Mouse (Mus musculus) embryonic facial prominence, embryonic 12.5 days (tissue): ENCODE measurements at regions not wholly inside any gene's neighbourhood (a gene's known extent, or its start where the extent isn't known, plus 50 kb on each side); places are given as distances from the start of the nearest gene placed in this dataset.
"Not testable (repeated sequence)": the region's sequence is repeated elsewhere in the genome, so short reads cannot be mapped to it uniquely, and the experiment has no call there.

Source experiments
- ATAC-seq: fragments of 200-750 bp; cut with Nextera tagmentation; 2 replicates; pipeline ENCODE4 v1.8.0; 2017; ENCODE audit not compliant: insufficient number of reproducible peaks, insufficient read depth, low FRiP score, low TSS enrichment
- H3K27ac ChIP-seq: fragments of 300-500 bp; sonication (generic); 2 replicates; pipeline ENCODE4 v1.5.1; 2016; ENCODE audit warnings: mild to moderate bottlenecking
- H3K27me3 ChIP-seq: fragments of 300-500 bp; sonication (generic); 2 replicates; pipeline ENCODE4 v1.6.1; 2016; ENCODE audit warnings: mild to moderate bottlenecking, moderate library complexity
- H3K36me3 ChIP-seq: fragments of 300-500 bp; sonication (generic); 2 replicates; pipeline ENCODE4 v1.6.1; 2016; ENCODE audit warnings: mild to moderate bottlenecking
- H3K4me1 ChIP-seq: fragments of 300-500 bp; sonication (generic); 2 replicates; pipeline ENCODE4 v1.6.1; 2016
- H3K4me2 ChIP-seq: fragments of 300-500 bp; sonication (generic); replicated peaks from 2 replicates; pipeline ENCODE4 v1.6.1; 2016; ENCODE audit warnings: mild to moderate bottlenecking, moderate library complexity
- H3K4me3 ChIP-seq: fragments of 300-500 bp; sonication (generic); 2 replicates; pipeline ENCODE4 v1.5.1; 2016; ENCODE audit warnings: mild to moderate bottlenecking
- H3K9ac ChIP-seq: fragments of 300-500 bp; sonication (generic); 2 replicates; pipeline ENCODE4 v1.6.1; 2016; ENCODE audit warnings: mild to moderate bottlenecking, moderate library complexity
- H3K9me3 ChIP-seq: fragments of 300-500 bp; sonication (generic); 2 replicates; pipeline ENCODE4 v1.6.1; 2016; ENCODE audit warnings: mild to moderate bottlenecking, moderate library complexity
- WGBS: fragments of 180-500 bp; shearing (Covaris S2); methylation state at CpG from one replicate; pipeline ENCODE4 v1.1.7; 2016; 5-methylcytosine and 5-hydroxymethylcytosine counted together

DNA sequence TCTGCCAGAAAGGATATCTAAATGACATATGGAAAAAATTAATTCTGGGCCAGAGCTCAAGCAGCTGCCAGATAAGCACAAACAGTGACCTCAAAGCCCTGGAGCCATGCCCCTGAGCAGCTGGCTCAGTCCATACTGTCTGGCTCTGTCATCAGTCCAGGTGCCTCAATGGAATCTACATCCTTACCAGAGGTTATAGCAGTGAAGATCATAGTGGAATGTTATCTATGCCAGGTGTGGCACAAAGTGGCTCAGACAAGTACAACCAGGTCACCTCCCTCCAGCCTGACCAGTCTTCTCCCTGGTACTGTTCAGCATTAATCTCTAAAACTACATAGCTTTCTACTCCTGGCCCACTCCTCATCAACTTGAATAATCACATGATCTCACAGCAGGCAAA, 64.4 kb upstream of the Prl2c3 start:
- H3K9me3 ChIP-seq = peaks cover 32% of the 10 kb centered on the region
- ATAC-seq = peak; percentile 72; the same call in 1 of the 2 replicates

DNA sequence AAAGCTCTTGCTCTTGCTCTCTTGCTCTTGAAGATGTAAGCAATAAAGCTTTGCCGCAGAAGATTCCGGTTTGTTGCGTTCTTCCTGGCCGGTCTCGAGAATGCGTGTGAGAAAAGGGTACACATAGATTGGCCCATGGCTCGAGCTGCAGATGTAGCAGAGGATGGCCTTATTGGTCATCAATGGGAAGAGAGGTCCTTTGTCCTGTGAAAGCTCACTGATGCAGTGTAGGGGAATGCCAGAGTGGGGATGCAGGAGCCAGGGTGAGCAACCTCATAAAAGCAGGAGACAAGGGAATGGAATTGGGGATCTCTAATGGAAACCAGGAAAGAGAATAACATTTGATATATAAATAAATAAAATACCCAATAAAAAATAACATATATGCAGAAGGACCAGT, 63.7 kb upstream of the Prl2c3 start:
- not testable (repeated sequence) for H3K27ac ChIP-seq, H3K36me3 ChIP-seq, ATAC-seq, H3K9ac ChIP-seq, H3K4me1 ChIP-seq, H3K4me2 ChIP-seq, H3K27me3 ChIP-seq, H3K4me3 ChIP-seq
- peaks cover 32% of the 10 kb centered on the region for H3K9me3 ChIP-seq
- WGBS = 88% methylated on average over 7 of the region's 7 CpGs

More for the DNA sequence above, 64.4 kb upstream of the Prl2c3 start:
- no peak overlapping the region for H3K9ac ChIP-seq
- no peak overlapping the region for H3K4me3 ChIP-seq
- no peaks in the 10 kb centered on the region for H3K27me3 ChIP-seq
- no peaks in the 10 kb centered on the region for H3K4me1 ChIP-seq
- H3K4me2 ChIP-seq = no peak overlapping the region
- no peak overlapping the region for H3K27ac ChIP-seq
- H3K36me3 ChIP-seq = no peaks in the 10 kb centered on the region

DNA sequence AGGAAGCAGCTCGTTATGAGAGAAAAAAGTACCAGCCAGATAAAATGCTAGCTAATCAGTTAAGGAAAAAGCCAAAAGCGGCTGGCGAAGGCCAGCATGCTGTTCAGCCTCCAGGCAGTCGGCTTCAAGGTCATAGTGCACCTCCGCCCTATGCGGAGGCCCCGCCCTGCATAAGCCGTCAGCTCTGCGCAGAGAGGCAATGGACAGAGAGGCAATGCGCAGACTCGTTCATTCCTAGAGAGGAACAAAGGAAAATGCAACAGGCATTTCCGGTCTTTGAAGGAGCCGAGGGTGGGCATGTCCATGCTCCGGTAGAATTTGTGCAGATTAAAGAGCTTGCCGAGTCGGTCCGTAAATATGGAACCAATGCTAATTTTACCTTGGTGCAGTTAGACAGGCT, 61.1 kb upstream of the Prl2c3 start:
- not testable (repeated sequence) for H3K4me1 ChIP-seq, H3K4me3 ChIP-seq, ATAC-seq, H3K9ac ChIP-seq, H3K36me3 ChIP-seq, H3K27ac ChIP-seq, H3K4me2 ChIP-seq, H3K27me3 ChIP-seq
- WGBS = 97% methylated on average over 16 of the region's 17 CpGs
- H3K9me3 ChIP-seq = peaks cover 34% of the 10 kb centered on the region

DNA sequence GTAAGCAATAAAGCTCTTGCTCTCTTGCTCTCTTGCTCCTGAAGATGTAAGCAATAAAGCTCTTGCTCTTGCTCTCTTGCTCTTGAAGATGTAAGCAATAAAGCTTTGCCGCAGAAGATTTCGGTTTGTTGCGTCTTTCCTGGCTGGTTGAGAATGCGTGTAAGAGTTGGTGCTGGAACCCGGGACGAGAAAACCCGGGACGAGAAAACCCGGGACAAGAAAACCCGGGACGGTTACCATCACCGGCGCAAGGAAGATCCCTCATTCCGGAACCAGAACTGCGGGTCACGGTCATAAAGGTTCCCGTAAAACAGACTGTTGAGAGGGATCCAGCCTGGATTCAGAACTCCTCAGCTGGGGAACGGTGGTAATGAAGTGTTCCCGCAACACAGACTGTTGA, 60.1 kb upstream of the Prl2c3 start:
- H3K27ac ChIP-seq, H3K4me3 ChIP-seq, ATAC-seq, H3K27me3 ChIP-seq, H3K4me1 ChIP-seq, H3K36me3 ChIP-seq, H3K9ac ChIP-seq, H3K4me2 ChIP-seq: not testable (repeated sequence)
- H3K9me3 ChIP-seq = peaks cover 27% of the 10 kb centered on the region
- 96% methylated on average over 19 of the region's 19 CpGs for WGBS
